Mouse (Mus musculus) brain, embryonic 18.5 days (tissue): ENCODE results near the gene Csnka2ip.
A peak's percentile ranks its signal among the peaks of the same experiment; 100 is the strongest.

Experiments used
- DNase-seq: peaks from one replicate; pipeline ENCODE4 v3.0.0-alpha.2; 2012; ENCODE audit warnings: low read depth, low spot score

The Csnka2ip gene

GRCm38 (mm10) chr16:64602308-64602707 lies at the start of gene Csnka2ip:
Gene Csnka2ip, minus strand, starts transcription at chr16:64602408.
- DNase-seq: no peak

GRCm38 (mm10) chr16:64649594-64650290 lies 47.5 kb upstream of the Csnka2ip start:
- DNase-seq: peak; percentile 3

- no peak for DNase-seq
Measured at GRCm38 (mm10) chr16:64647771-64648170, 45.6 kb upstream of the Csnka2ip start.

- DNase-seq: no peak
Measured at GRCm38 (mm10) chr16:64635110-64635509, 32.9 kb upstream of the Csnka2ip start.

- no peak for DNase-seq
Measured at GRCm38 (mm10) chr16:64620116-64620515, 17.9 kb upstream of the Csnka2ip start.

GRCm38 (mm10) chr16:64614648-64615047 lies 12.4 kb upstream of the Csnka2ip start:
- DNase-seq: no peak

GRCm38 (mm10) chr16:64607793-64608192 lies 5.6 kb upstream of the Csnka2ip start:
- DNase-seq: no peak

- no peak for DNase-seq
Measured at GRCm38 (mm10) chr16:64586825-64587224, 15.4 kb downstream of the Csnka2ip start.

- no peak for DNase-seq
Measured at GRCm38 (mm10) chr16:64586262-64586619, 16.0 kb downstream of the Csnka2ip start.

GRCm38 (mm10) chr16:64585599-64586261 lies 16.5 kb downstream of the Csnka2ip start:
- DNase-seq: no peak

GRCm38 (mm10) chr16:64584591-64584990 lies 17.6 kb downstream of the Csnka2ip start:
- no peak for DNase-seq

- no peak for DNase-seq
Measured at GRCm38 (mm10) chr16:64583406-64583805, 18.8 kb downstream of the Csnka2ip start.

GRCm38 (mm10) chr16:64569496-64569895 lies 32.7 kb downstream of the Csnka2ip start:
- DNase-seq: no peak

- DNase-seq: no peak
Measured at GRCm38 (mm10) chr16:64563081-64563480, 39.1 kb downstream of the Csnka2ip start.

- no peak for DNase-seq
Measured at GRCm38 (mm10) chr16:64558518-64558917, 43.7 kb downstream of the Csnka2ip start.

GRCm38 (mm10) chr16:64526883-64527282 lies 75.3 kb downstream of the Csnka2ip start:
- no peak for DNase-seq

- no peak for DNase-seq
Measured at GRCm38 (mm10) chr16:64524051-64524645, 78.1 kb downstream of the Csnka2ip start.

- no peak for DNase-seq
Measured at GRCm38 (mm10) chr16:64513423-64513822, 88.8 kb downstream of the Csnka2ip start.
